Mouse (Mus musculus) hindbrain, embryonic 11.5 days (tissue): ENCODE measurements around the gene Plpp6. TPM values are rescaled to one million over a fixed set of nuclear protein-coding genes. Genes with fewer than 3 reads are reported as not detected.
A peak's percentile ranks its signal among the peaks of the same experiment; 100 is the strongest.

ENCODE experiments used
- ATAC-seq: fragments of 200-750 bp; cut with Nextera tagmentation; 2 replicates; pipeline ENCODE4 v1.8.0; 2017; ENCODE audit warnings: mild to moderate bottlenecking, moderate TSS enrichment, moderate library complexity; ENCODE audit not compliant: low FRiP score
- DNase-seq: peaks from one replicate; pipeline ENCODE4 v3.0.0-alpha.2; 2015; ENCODE audit warnings: low spot score
- H3K27ac ChIP-seq: fragments of 300-500 bp; sonication (generic); 2 replicates; pipeline ENCODE4 v1.5.1; 2014; ENCODE audit warnings: mild to moderate bottlenecking, low read depth, low read length
- H3K27me3 ChIP-seq: fragments of 300-500 bp; sonication (generic); 2 replicates; pipeline ENCODE4 v1.6.1; 2014; ENCODE audit warnings: mild to moderate bottlenecking, low read length, moderate library complexity, mixed read lengths; ENCODE audit not compliant: control insufficient read depth, insufficient read depth
- H3K36me3 ChIP-seq: fragments of 300-500 bp; sonication (generic); 2 replicates; pipeline ENCODE4 v1.6.1; 2014; ENCODE audit warnings: mild to moderate bottlenecking, low read length, moderate library complexity, mixed read lengths; ENCODE audit not compliant: control insufficient read depth, insufficient read depth
- H3K4me1 ChIP-seq: fragments of 300-500 bp; sonication (generic); replicated peaks from 2 replicates; pipeline ENCODE4 v1.6.1; 2014; ENCODE audit warnings: low read length, mixed read lengths; ENCODE audit not compliant: control insufficient read depth, insufficient read depth
- H3K4me2 ChIP-seq: fragments of 300-500 bp; sonication (generic); replicated peaks from 2 replicates; pipeline ENCODE4 v1.6.1; 2014; ENCODE audit warnings: mild to moderate bottlenecking, low read depth, low read length
- H3K4me3 ChIP-seq: fragments of 300-500 bp; sonication (generic); 2 replicates; pipeline ENCODE4 v1.5.1; 2014; ENCODE audit warnings: low read depth, low read length
- H3K9ac ChIP-seq: fragments of 300-500 bp; sonication (generic); 2 replicates; pipeline ENCODE4 v1.6.1; 2014; ENCODE audit warnings: low read depth, low read length
- H3K9me3 ChIP-seq: fragments of 300-500 bp; sonication (generic); 2 replicates; pipeline ENCODE4 v1.6.1; 2016; ENCODE audit warnings: low read length; ENCODE audit not compliant: control insufficient read depth
- WGBS: fragments of 180-500 bp; shearing (Covaris S2); extraction: QIAGEN DNeasy Blood & Tissue Kit; methylation state at CpG from one replicate; pipeline ENCODE4 v1.1.7; 2014; 5-methylcytosine and 5-hydroxymethylcytosine counted together
- polyA plus RNA-seq: library from polyadenylated mRNA; unstranded; fragments of >200 nt; fragmentation: Nextera tagmentation; extraction: Ambion mirVana; gene quantifications from 2 replicates; pipeline ENCODE4 v1.2.1, GENCODE M21; 2014

Plpp6 gene
- polyA plus RNA-seq, 1 experiment from 2014 or later: 6.5 TPM

DNA sequence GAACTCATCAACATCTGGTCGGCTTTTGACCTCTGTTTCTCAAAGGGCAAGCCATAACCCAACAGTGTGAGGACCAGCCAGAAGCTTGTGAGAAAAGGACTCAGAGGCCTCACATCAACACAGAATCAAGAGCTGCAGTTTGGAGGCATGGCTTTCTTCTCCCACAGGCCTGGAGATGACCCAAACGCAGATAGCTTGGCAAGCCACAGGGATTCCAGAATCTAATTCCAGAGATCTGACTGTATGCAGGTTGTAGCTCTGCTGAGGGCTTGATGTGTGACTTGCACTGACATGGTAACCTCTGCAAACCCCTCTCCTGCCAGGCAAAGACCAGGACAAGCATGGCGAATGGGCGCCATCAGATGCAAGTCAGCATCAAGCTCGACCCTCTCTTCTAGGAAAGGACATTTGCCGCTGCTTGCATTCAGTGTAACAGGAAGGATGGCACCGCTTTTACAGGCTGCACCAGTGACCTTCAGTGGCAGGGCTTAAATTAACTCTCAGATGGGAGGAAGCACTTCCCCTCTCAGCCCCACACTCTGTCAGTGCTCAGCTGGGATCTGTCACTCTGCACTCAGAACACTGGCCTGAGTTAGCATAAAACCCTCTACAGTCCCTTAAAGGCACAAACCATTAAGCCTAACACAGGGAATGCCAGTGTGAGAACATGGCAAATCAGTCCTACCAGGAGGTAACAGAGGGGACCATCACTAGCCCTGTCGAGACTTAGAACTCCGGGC, 23.4 kb upstream of the Plpp6 start:
- Histone ChIP-seq H3K36me3 (no peaks in the 10 kb centered on the region), H3K4me3 (no peak overlapping the region), H3K9me3 (no peaks in the 10 kb centered on the region), H3K27ac (no peak overlapping the region), H3K4me1 (no peaks in the 10 kb centered on the region), H3K9ac (no peak overlapping the region), H3K27me3 (no peaks in the 10 kb centered on the region), H3K4me2 (no peak overlapping the region)
- ATAC-seq: no peak
- no peak for DNase-seq
- 83% methylated on average over 9 of the region's 9 CpGs for WGBS

DNA sequence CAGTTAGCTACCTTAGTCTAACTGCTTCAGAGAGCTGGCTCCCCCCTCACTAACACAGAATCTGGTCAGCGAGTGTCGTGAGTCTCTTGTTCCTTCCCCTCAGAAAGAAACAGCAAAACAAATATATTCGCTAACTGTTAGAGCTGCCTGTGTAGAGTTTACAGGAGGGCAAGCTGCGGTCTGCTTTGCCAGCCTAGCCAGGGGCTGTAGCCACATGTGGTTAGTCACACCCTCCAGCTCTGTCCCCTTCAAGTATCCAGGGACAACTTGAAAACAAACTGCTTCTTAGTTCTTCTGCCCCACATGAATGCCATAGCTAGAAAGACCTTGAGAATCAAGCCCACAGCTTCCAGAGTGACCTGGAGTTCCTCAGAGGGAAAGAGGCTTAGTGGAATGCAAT, 22.5 kb upstream of the Plpp6 start:
- no peak for DNase-seq
- no peak for ATAC-seq
- no peaks in the 10 kb centered on the region for H3K9me3 ChIP-seq
- no peak overlapping the region for H3K4me2 ChIP-seq
- no peak overlapping the region for H3K4me3 ChIP-seq
- WGBS: 67% methylated on average over 4 of the region's 4 CpGs
- no peaks in the 10 kb centered on the region for H3K36me3 ChIP-seq
- H3K27me3 ChIP-seq: no peaks in the 10 kb centered on the region
- no peak overlapping the region for H3K27ac ChIP-seq
- no peak overlapping the region for H3K9ac ChIP-seq
- no peaks in the 10 kb centered on the region for H3K4me1 ChIP-seq

- H3K9ac ChIP-seq: no peak overlapping the region
- H3K27ac ChIP-seq: no peak overlapping the region
- H3K4me1 ChIP-seq: no peaks in the 10 kb centered on the region
- no peak overlapping the region for H3K4me2 ChIP-seq
- no peaks in the 10 kb centered on the region for H3K9me3 ChIP-seq
- H3K27me3 ChIP-seq: no peaks in the 10 kb centered on the region
- no peaks in the 10 kb centered on the region for H3K36me3 ChIP-seq
- DNase-seq: no peak
- no peak for ATAC-seq
- WGBS: 73% methylated on average over 4 of the region's 4 CpGs
- H3K4me3 ChIP-seq: no peak overlapping the region
Observed at GRCm38 (mm10) chr19:28946782-28947181, 17.0 kb upstream of the Plpp6 start.

DNA sequence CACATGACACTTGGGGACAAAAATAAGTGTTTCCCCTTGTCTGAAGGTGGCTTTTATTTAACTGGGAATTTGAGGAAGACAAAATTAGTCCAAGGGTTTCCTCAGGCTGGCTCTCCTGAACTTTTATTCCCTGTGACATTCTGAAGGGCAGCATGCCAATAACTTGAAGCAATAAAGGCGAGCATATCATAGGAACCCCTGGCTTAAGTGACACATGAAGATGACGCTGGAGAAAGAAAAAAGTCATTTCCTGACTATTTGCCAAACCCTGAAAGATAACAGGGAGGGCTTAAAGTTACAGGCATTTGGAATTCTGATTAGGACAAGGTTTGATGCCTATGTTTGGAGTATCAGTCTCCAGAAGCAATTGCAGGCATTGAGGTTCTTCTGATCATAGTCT, 16.4 kb upstream of the Plpp6 start:
- Histone ChIP-seq H3K9ac (no peak overlapping the region), H3K27ac (no peak overlapping the region), H3K36me3 (no peaks in the 10 kb centered on the region), H3K27me3 (no peaks in the 10 kb centered on the region), H3K9me3 (no peaks in the 10 kb centered on the region), H3K4me1 (no peaks in the 10 kb centered on the region), H3K4me2 (no peak overlapping the region), H3K4me3 (no peak overlapping the region)
- DNase-seq (no peak), ATAC-seq (no peak)
- 75% methylated on average over 2 of the region's 2 CpGs for WGBS

- Histone ChIP-seq H3K27me3 (no peaks in the 10 kb centered on the region), H3K36me3 (no peaks in the 10 kb centered on the region), H3K4me3 (no peak overlapping the region), H3K9me3 (no peaks in the 10 kb centered on the region), H3K27ac (no peak overlapping the region), H3K4me2 (no peak overlapping the region), H3K4me1 (no peaks in the 10 kb centered on the region), H3K9ac (no peak overlapping the region)
- ATAC-seq (no peak), DNase-seq (no peak)
- 77% methylated on average over 5 of the region's 5 CpGs for WGBS
Observed at GRCm38 (mm10) chr19:28951251-28951650, 12.5 kb upstream of the Plpp6 start.

DNA sequence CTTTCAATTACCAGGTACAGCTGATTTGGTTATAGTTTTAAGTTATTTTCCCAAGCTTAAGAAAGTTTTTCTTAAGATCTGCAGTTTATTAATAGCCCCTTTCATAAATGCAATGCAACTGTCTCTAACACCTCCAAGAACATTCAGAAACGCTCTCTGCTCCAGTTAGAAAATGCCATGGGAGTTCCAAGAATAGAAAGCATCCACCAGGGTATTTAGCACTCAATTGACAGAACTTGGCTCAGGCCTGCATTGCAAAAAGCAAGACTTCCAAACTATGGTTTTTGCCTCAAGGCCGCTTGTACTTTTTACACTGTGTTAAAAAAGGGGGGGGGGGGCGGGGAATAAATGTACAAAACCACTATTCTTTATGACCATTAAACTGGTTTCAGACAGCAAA, 640 bp upstream of the Plpp6 start:
- H3K9me3 ChIP-seq: no peaks in the 10 kb centered on the region
- H3K4me2 ChIP-seq: no peak overlapping the region
- H3K9ac ChIP-seq: no peak overlapping the region
- H3K4me3 ChIP-seq: no peak overlapping the region
- ATAC-seq: no peak
- H3K36me3 ChIP-seq: no peaks in the 10 kb centered on the region
- peaks cover 2% of the 10 kb centered on the region; the same call in 1 of the 2 replicates for H3K4me1 ChIP-seq
- 0 out of 2 replicates have a peak, but pooled peaks cover 2% of the 10 kb centered on the region for H3K27me3 ChIP-seq
- 52% methylated on average over 3 of the region's 3 CpGs for WGBS
- DNase-seq: no peak
- no peak overlapping the region for H3K27ac ChIP-seq

DNA sequence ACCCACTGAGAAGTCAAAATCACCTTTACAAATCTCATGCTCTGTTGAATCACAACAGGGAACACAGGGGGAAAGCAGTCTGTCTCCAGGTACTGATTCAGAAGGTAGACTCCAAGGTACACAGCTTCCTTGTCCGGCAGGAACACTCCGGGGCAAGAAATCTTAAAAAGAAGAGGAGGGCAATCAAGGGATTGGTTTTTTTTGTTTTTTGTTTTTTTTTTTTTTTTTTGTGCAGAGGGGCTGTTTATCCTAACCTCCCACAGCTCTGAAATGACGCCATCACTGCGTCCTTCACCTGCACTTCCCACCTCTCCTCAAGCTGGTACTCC, 276 bp upstream of the Plpp6 start:
- WGBS: 2% methylated on average over 4 of the region's 4 CpGs
- no peak overlapping the region for H3K27ac ChIP-seq
- ATAC-seq: no peak

DNA sequence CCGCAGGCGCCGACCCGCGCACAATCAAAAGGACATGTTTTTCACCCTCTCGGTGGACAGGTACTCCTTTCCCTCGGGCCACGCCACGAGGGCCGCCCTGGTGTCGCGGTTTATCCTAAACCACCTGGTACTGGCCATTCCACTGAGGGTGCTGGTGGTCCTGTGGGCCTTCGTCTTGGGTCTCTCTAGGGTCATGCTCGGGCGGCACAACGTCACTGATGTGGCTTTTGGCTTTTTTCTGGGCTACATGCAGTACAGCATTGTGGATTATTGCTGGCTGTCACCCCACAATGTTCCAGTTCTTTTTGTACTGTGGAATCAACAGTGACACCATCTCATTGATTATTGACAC, 775 bp downstream of the Plpp6 start:
- Histone ChIP-seq H3K36me3 (no peaks in the 10 kb centered on the region), H3K4me1 (peaks cover 2% of the 10 kb centered on the region; the same call in 1 of the 2 replicates), H3K27ac (no peak overlapping the region), H3K9me3 (no peaks in the 10 kb centered on the region), H3K4me3 (peak overlapping the region; percentile 77), H3K27me3 (0 out of 2 replicates have a peak, but pooled peaks cover 2% of the 10 kb centered on the region), H3K9ac (peak overlapping the region; percentile 88), H3K4me2 (peak overlapping the region; percentile 83)
- DNase-seq (no peak), ATAC-seq (peak; percentile 28; the same call in 1 of the 2 replicates)
- WGBS: 5% methylated on average over 16 of the region's 16 CpGs

More for the DNA sequence above, 276 bp upstream of the Plpp6 start:
- H3K36me3 ChIP-seq: no peaks in the 10 kb centered on the region
- peaks cover 2% of the 10 kb centered on the region; the same call in 1 of the 2 replicates for H3K4me1 ChIP-seq
- 0 out of 2 replicates have a peak, but pooled peaks cover 2% of the 10 kb centered on the region for H3K27me3 ChIP-seq
- H3K4me2 ChIP-seq: peak overlapping the region; percentile 83
- peak overlapping the region; percentile 77 for H3K4me3 ChIP-seq
- H3K9ac ChIP-seq: peak overlapping the region; percentile 88; the same call in 1 of the 2 replicates
- no peaks in the 10 kb centered on the region for H3K9me3 ChIP-seq
- no peak for DNase-seq

DNA sequence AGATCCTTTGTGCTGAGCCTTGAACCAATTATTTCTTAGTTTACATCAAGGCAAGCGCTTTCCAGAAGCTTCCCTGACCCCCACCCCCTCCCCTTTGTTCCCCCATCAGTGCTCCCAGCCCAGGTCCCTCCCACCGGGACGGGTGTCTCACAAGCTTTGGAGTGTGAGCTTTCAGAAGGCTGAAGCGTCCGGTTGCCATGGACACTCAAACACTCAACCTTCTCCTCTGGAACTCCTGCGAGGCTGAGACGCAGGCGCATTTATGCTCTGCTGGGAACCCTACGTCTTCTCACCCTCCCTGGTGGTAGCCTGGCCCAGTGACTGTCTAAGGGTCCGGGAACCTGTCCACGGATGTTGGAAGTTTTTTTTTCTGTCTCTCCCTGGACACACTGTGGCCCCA, 3.9 kb downstream of the Plpp6 start, which contains the start of gene 4430402I18Rik:
4430402I18Rik (minus strand) TSS at position 149 of the 400 bp plus-strand sequence.
- Histone ChIP-seq H3K9me3 (no peaks in the 10 kb centered on the region), H3K27ac (no peak within 1 kb of the TSS), H3K4me2 (0 out of 2 replicates have a peak within 1 kb of the TSS, but pooled peaks have one; percentile 8), H3K9ac (no peak within 1 kb of the TSS), H3K36me3 (no peaks in the 10 kb centered on the region), H3K27me3 (no peaks in the 10 kb centered on the region), H3K4me3 (no peak within 1 kb of the TSS), H3K4me1 (peaks cover 2% of the 10 kb centered on the region; the same call in 1 of the 2 replicates)
- peak; percentile 50; the same call in 1 of the 2 replicates for ATAC-seq
- DNase-seq: peak; percentile 59
- 7% methylated on average over 11 of the region's 11 CpGs for WGBS
